Mouse (Mus musculus): ENCODE measurements at regions not wholly inside any gene's neighbourhood (a gene's known extent, or its start where the extent isn't known, plus 50 kb on each side); places are given as distances from the start of the nearest gene placed in this dataset.

DNA sequence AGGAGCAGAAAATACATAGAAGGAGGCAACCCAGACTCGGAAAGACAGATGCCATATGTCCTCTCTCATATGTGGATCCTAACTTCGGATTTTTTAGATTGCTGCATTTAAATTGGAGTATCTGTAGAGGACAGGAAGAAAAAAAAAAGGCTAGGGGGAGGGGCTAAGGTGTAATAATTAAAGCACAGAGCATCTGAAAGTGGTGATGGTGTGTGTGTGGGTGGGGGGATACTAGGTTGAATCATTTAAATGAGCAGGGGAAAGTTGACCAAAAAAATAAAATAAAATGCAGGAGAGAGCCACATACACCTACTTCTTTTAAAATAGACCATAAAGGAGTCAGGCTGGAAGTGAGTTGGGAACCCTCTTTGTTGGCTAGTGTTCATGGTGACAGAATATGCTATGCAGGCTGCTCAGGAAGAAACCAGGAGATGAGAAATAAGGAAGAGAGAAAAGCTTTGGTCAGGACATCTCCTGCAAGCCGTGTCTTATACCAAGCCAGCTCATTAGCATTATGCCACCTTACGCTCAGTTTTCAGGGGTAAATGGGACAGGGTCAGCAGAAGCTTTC lies 104.7 kb upstream of the Ptprm start:
- TF ChIP-seq CTCF (IDR thresholded peaks at IDR 0.05), result no peak
- TF ChIP-seq POLR2A (IDR thresholded peaks at IDR 0.05; ENCODE audit: insufficient read depth, low read depth, low read length), result no peak
- no peak for TF ChIP-seq EP300 (IDR thresholded peaks at IDR 0.05; ENCODE audit: insufficient read depth, low read depth, low read length)
